Mouse (Mus musculus) frontal cortex, postnatal 10 days (tissue): ENCODE results near the gene Ubtf.
"Not testable (repeated sequence)": the region's sequence is repeated elsewhere in the genome, so short reads cannot be mapped to it uniquely, and the experiment has no call there.

Experiments used
- DNase-seq, 2 experiments: peaks; one replicate each; pipeline ENCODE4 v3.0.0; 2022; ENCODE audit warnings: low spot score in 2 of 2, mixed read lengths in 1 of 2

Ubtf gene

GRCm38 (mm10) chr11:102319410-102319792 is at the start of gene Ubtf:
Gene Ubtf (minus strand): TSS chr11:102319742.
- DNase-seq: peak; percentile 81 to 82

- no peak for DNase-seq
These were observed 49.7 kb upstream of the Ubtf start for GRCm38 (mm10) chr11:102369263-102369662.

- no peak for DNase-seq
These were observed 48.8 kb upstream of the Ubtf start for GRCm38 (mm10) chr11:102368347-102368746.

- no peak for DNase-seq
These were observed 48.1 kb upstream of the Ubtf start for GRCm38 (mm10) chr11:102367504-102368280.

- not testable (repeated sequence) for DNase-seq
These were observed 46.6 kb upstream of the Ubtf start, which contains the start of gene Slc4a1 for GRCm38 (mm10) chr11:102366103-102366502. Gene Slc4a1 (minus strand): TSS chr11:102366203.

- no peak for DNase-seq
These were observed 46.2 kb upstream of the Ubtf start for GRCm38 (mm10) chr11:102365699-102366098.

- no peak for DNase-seq
These were observed 45.2 kb upstream of the Ubtf start for GRCm38 (mm10) chr11:102364570-102365371.

- no peak for DNase-seq
These were observed 44.1 kb upstream of the Ubtf start for GRCm38 (mm10) chr11:102363623-102364022.

- no peak for DNase-seq
These were observed 42.4 kb upstream of the Ubtf start for GRCm38 (mm10) chr11:102361776-102362495.

- DNase-seq: no peak
These were observed 38.8 kb upstream of the Ubtf start for GRCm38 (mm10) chr11:102358365-102358764.

GRCm38 (mm10) chr11:102356636-102357350 is 37.3 kb upstream of the Ubtf start:
- no peak for DNase-seq

- DNase-seq: no peak
These were observed 36.6 kb upstream of the Ubtf start for GRCm38 (mm10) chr11:102356190-102356589.

GRCm38 (mm10) chr11:102355501-102355900 is 36.0 kb upstream of the Ubtf start:
- no peak for DNase-seq

GRCm38 (mm10) chr11:102353021-102353431 is 33.5 kb upstream of the Ubtf start:
- no peak for DNase-seq

- no peak for DNase-seq
These were observed 32.8 kb upstream of the Ubtf start for GRCm38 (mm10) chr11:102352378-102352777.

- DNase-seq: no peak
These were observed 31.5 kb upstream of the Ubtf start for GRCm38 (mm10) chr11:102350981-102351523.

- no peak for DNase-seq
These were observed 30.9 kb upstream of the Ubtf start for GRCm38 (mm10) chr11:102350416-102350815.

GRCm38 (mm10) chr11:102349189-102349954 is 29.8 kb upstream of the Ubtf start:
- DNase-seq: no peak

- DNase-seq: no peak
These were observed 29.2 kb upstream of the Ubtf start for GRCm38 (mm10) chr11:102348771-102349170.

- no peak for DNase-seq
These were observed 28.6 kb upstream of the Ubtf start for GRCm38 (mm10) chr11:102348101-102348585.
